Mouse (Mus musculus) liver, adult (tissue): ENCODE results near the gene Tmem190.

Experiments used
- GATA4 ChIP-seq: IDR thresholded peaks from 2 replicates; pipeline ENCODE4 v1.6.1; 2014; ENCODE audit warnings: mild to moderate bottlenecking, low read length; ENCODE audit not compliant: insufficient replicate concordance

Gene Tmem190

DNA sequence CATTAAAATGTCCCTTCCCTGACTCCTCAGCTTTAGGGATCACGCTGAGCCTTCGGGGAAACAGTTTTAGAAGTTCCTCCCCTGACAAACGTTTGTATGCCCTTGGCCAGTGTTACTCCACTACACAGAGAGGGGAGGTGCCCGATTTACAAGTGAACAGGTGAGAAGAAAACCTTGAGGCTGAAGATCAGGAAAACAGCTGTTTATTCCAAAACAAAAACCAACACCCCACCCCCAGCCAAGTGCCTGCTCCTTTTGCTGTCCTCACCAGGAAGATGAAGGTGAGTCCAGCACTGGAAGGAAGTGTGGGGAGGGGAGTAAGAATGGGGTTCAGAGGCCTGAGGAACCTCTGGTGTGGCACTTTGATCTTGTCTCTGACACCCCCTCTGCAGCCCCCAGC is 42.6 kb downstream of the Tmem190 start:
- no peak for TF ChIP-seq GATA4

DNA sequence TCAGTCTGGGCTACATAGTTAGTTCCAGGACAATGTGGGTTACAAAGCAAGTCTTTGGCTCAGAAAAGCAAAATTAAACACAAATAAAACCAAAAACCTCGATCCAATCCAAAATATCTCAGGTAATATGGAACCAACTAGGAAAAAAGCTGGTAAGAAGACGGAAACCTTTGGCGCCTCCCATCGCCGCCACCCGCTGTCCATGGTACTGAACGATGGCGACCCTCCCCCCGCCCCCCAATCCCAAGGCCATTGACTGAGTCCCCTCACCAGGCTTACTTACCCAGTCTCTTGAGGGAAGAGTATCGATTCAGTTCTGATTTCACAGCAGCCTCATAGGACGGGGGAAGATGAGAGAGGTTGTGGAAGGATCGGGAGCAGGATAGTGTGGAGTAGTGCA is 47.7 kb downstream of the Tmem190 start:
- no peak for TF ChIP-seq GATA4
